Comparison of ENCODE assay signal across 14 mouse cellular contexts in genomic region chr11:71557412-71557811, GRCm38 (mm10).
DNase-seq lines count a peak whose midpoint lies in the region; ATAC-seq and TF ChIP-seq lines count a peak whose summit lies in the region.
"Had no signal": no experiment of that assay in that cellular context is flagged by ENCODE, and none has a peak within 500 bp of the region (broad histone marks: within the 10 kb centered on the region; RNA-seq: fewer than 3 reads in every experiment).

No protein-coding gene starts in this region.

- no peaks in the 10 kb centered on the region for H3K4me1 ChIP-seq in kidney, adult 2 months (ENCODE audit: control insufficient read depth, insufficient read depth, low read length)
- H3K4me1 ChIP-seq in thymus, adult 2 months (replicated peaks; ENCODE audit: control insufficient read depth, insufficient read depth, low read length) = no peaks in the 10 kb centered on the region
- H3K4me1 ChIP-seq: forebrain, embryonic 15.5 days; midbrain, embryonic 15.5 days had no signal

- H3K27me3 ChIP-seq in kidney, adult 2 months (replicated peaks; ENCODE audit: control insufficient read depth, insufficient read depth, low read length) = no peaks in the 10 kb centered on the region
- H3K27me3 ChIP-seq in thymus, adult 2 months (ENCODE audit: control insufficient read depth, insufficient read depth, low read length) = no peaks in the 10 kb centered on the region
- H3K27me3 ChIP-seq: forebrain, embryonic 15.5 days; midbrain, embryonic 15.5 days had no signal

- ATAC-seq in CD4-positive, CD25-positive, alpha-beta regulatory T cell, adult 4 months = no peak
- ATAC-seq: forebrain, embryonic 15.5 days; midbrain, embryonic 15.5 days had no signal

- TF ChIP-seq POLR2A in kidney, adult 2 months (IDR thresholded peaks at IDR 0.05; ENCODE audit: low read depth, low read length) = no peak
- TF ChIP-seq POLR2A in thymus, adult 2 months (IDR thresholded peaks at IDR 0.05; ENCODE audit: control insufficient read depth, extremely low read depth, insufficient read depth, low read length, poor library complexity) = no peak

- no peak overlapping the region for H3K27ac ChIP-seq in kidney, adult 2 months (ENCODE audit: insufficient read depth, low read depth, low read length)
- H3K27ac ChIP-seq in thymus, adult 2 months (ENCODE audit: control insufficient read depth, insufficient read depth, low read length) = no peak overlapping the region
- H3K27ac ChIP-seq: forebrain, embryonic 15.5 days; midbrain, embryonic 15.5 days had no signal

- 0 out of 2 replicates have a peak, but pooled peaks have one; percentile 3 for TF ChIP-seq CTCF in kidney, adult 2 months (conservative IDR thresholded peaks at IDR 0.05; ENCODE audit: insufficient read depth, insufficient read length, low read depth, low read length)
- no peak for TF ChIP-seq CTCF in thymus, adult 2 months (IDR thresholded peaks at IDR 0.05; ENCODE audit: borderline replicate concordance, control insufficient read depth, extremely low read depth, insufficient read depth, low read length, poor library complexity)

- 94% methylated on average over 3 of the region's 3 CpGs for WGBS in kidney, adult 2 months
- 94% methylated on average over 3 of the region's 3 CpGs for WGBS in thymus, adult 2 months

- H3K36me3 ChIP-seq in kidney, adult 2 months (ENCODE audit: control insufficient read depth, insufficient read depth, low read length) = no peaks in the 10 kb centered on the region
- H3K36me3 ChIP-seq in thymus, adult 2 months (ENCODE audit: control insufficient read depth, insufficient read depth, low read length) = no peaks in the 10 kb centered on the region
- H3K36me3 ChIP-seq: forebrain, embryonic 15.5 days; midbrain, embryonic 15.5 days had no signal

- peak; percentile 3 for DNase-seq in CD4-positive, CD25-positive, alpha-beta regulatory T cell, adult 2 months (ENCODE audit: low read depth, low spot score)
- no peak for DNase-seq in kidney, adult 2 months
- DNase-seq in kidney, adult 9 months = no peak
- DNase-seq in thymus, adult 2 months = peak; percentile 6
- no peak for DNase-seq in thymus, postnatal 0 days (ENCODE audit: low spot score)
- DNase-seq in spleen, postnatal 36 days (ENCODE audit: low spot score in 2 of 2) = no peak
- no peak for DNase-seq in adrenal gland, adult 18-20 months (ENCODE audit: low spot score in 2 of 2)
- DNase-seq: gastrocnemius, postnatal 36 days; heart, postnatal 14 days; kidney, adult 18-20 months; layer of hippocampus, postnatal 36 days had no signal

- no peak overlapping the region for H3K4me3 ChIP-seq in kidney, adult 2 months (ENCODE audit: insufficient read depth, low read depth, low read length)
- H3K4me3 ChIP-seq in thymus, adult 2 months (ENCODE audit: control insufficient read depth, insufficient read depth, low read length) = no peak overlapping the region
- H3K4me3 ChIP-seq: forebrain, embryonic 15.5 days; midbrain, embryonic 15.5 days had no signal

Comparison
In these comparisons a context has a peak if more than half of its experiments do, and no peak if none do; other contexts are left out.
1. DNase-seq: peak in CD4-positive, CD25-positive, alpha-beta regulatory T cell, adult 2 months (single experiment) and thymus, adult 2 months (single experiment); none in kidney, adult 2 months (single experiment), kidney, adult 9 months (single experiment), thymus, postnatal 0 days (single experiment), spleen, postnatal 36 days (0 of 2) and adrenal gland, adult 18-20 months (0 of 2).